Mouse (Mus musculus) ES-E14 (cell line): ENCODE data around the gene Cxadr. TPM values are rescaled to one million over a fixed set of nuclear protein-coding genes. Genes with fewer than 3 reads are reported as not detected.

Experiments
- DNase-seq: peaks from one replicate; pipeline ENCODE4 v3.0.0-alpha.2; 2013; ENCODE audit warnings: low read depth, low spot score
- H3K27ac ChIP-seq: 2 replicates; pipeline ENCODE4 v1.5.1; 2012; ENCODE audit warnings: low read depth, mild to moderate bottlenecking, low read length, moderate library complexity, mixed read lengths; ENCODE audit not compliant: poor library complexity, insufficient read depth, severe bottlenecking
- H3K36me3 ChIP-seq: 2 replicates; pipeline ENCODE4 v1.6.1; 2012; ENCODE audit warnings: mild to moderate bottlenecking, low read length, moderate library complexity, mixed read lengths; ENCODE audit not compliant: control insufficient read depth, poor library complexity, insufficient read depth, severe bottlenecking
- H3K4me1 ChIP-seq, 2 experiments: fragments of 150-350 bp in 1 of 2; sonication (generic) in 1 of 2; 2 replicates each; pipeline ENCODE4 v1.6.1; 2012; ENCODE audit warnings: low read length in 2 of 2, mild to moderate bottlenecking in 1 of 2, mixed read lengths in 1 of 2; ENCODE audit not compliant: control insufficient read depth in 2 of 2, insufficient read depth in 2 of 2, poor library complexity in 1 of 2
- H3K4me3 ChIP-seq, 2 experiments: fragments of 150-350 bp in 1 of 2; sonication (generic) in 1 of 2; 2 replicates each; pipeline ENCODE4 v1.5.1; 2012; ENCODE audit warnings: low read length in 2 of 2, low read depth in 1 of 2, mild to moderate bottlenecking in 1 of 2, mixed read lengths in 1 of 2; ENCODE audit not compliant: insufficient read depth in 1 of 2, poor library complexity in 1 of 2, severe bottlenecking in 1 of 2
- H3K9ac ChIP-seq: 2 replicates; pipeline ENCODE4 v1.6.1; 2012; ENCODE audit warnings: low read depth, mild to moderate bottlenecking, low read length, mixed read lengths; ENCODE audit not compliant: poor library complexity, insufficient read depth, severe bottlenecking
- H3K9me3 ChIP-seq: fragments of 150-350 bp; sonication (generic); 2 replicates; pipeline ENCODE4 v1.6.1; 2012; ENCODE audit warnings: low read depth, mild to moderate bottlenecking, low read length; ENCODE audit not compliant: control insufficient read depth, insufficient read depth
- CHD2 ChIP-seq: IDR thresholded peaks from 2 replicates; pipeline ENCODE4 v1.6.1; 2014; ENCODE audit warnings: mild to moderate bottlenecking, low read depth, low read length, inconsistent platforms
- HCFC1 ChIP-seq: IDR thresholded peaks from 2 replicates; pipeline ENCODE4 v1.6.1; 2012; ENCODE audit warnings: low read length, inconsistent platforms, borderline replicate concordance; ENCODE audit not compliant: insufficient read depth
- MAFK ChIP-seq: IDR thresholded peaks from 2 replicates; pipeline ENCODE4 v1.6.1; 2014; ENCODE audit warnings: mild to moderate bottlenecking, low read depth, low read length, inconsistent platforms; ENCODE audit not compliant: insufficient read depth
- ZC3H11A ChIP-seq: IDR thresholded peaks from 2 replicates; pipeline ENCODE4 v1.6.1; 2012; ENCODE audit warnings: low read depth, mild to moderate bottlenecking, inconsistent platforms, low read length, borderline replicate concordance
- ZNF384 ChIP-seq: IDR thresholded peaks from 2 replicates; pipeline ENCODE4 v1.6.1; 2012; ENCODE audit warnings: low read depth, low read length, inconsistent platforms
- in situ Hi-C, 2 experiments: fragments of 600-800 bp; cut with MboI; formaldehyde crosslinking; loops; one replicate each; pipeline ENCODE4 v1.15.1; 2025; ENCODE audit warnings: low sequenced_read_pairs in 2 of 2, inconsistent platforms in 1 of 2; ENCODE audit not compliant: unreplicated experiment in 2 of 2
- total RNA-seq: library from RNA; depleted of rRNA; stranded (reverse); fragments of 300-350 nt; gene quantifications from 2 replicates; pipeline ENCODE4 v1.2.3, GENCODE M21; 2012

Gene Cxadr
- total RNA-seq, 1 experiment, result 31.0 TPM

DNA sequence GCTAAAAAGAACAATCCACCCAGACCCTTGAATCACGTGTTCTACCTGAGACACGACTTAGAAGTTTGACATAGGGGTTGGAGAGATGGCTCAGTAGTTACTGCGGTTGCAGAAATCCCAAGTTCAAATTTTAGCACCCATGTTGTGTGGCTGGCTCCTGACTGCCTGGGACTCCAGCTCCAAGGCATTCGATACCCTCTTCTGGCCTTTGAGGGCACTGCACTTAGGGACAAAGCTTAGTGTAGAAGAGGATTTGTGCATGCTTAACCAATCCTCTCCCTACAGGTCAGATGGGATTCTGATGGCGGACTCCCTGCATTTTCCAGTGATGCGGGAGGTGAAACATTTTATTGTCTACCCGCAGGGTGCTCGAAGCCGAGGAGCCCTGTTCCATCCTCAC is 15.6 kb downstream of the Cxadr start:
- DNase-seq, result peak; percentile 56
- TF ChIP-seq ZC3H11A, result peak; percentile 78; the same call in 1 of the 2 replicates
- no peak for TF ChIP-seq MAFK
- no peak for TF ChIP-seq ZNF384
- TF ChIP-seq HCFC1, result no peak
- Histone ChIP-seq H3K4me3 (no peak overlapping the region), H3K27ac (no peak overlapping the region), H3K9ac (no peak overlapping the region), H3K36me3 (no peaks in the 10 kb centered on the region), H3K9me3 (no peaks in the 10 kb centered on the region), H3K4me1 (peaks cover 0 to 3% of the 10 kb centered on the region in 2 experiments; a peak in 2 of 4 replicates)
- in situ Hi-C loops, result no loop called here

- Histone ChIP-seq H3K4me3 (no peak overlapping the region), H3K4me1 (peaks cover 0 to 3% of the 10 kb centered on the region in 2 experiments; a peak in 2 of 4 replicates), H3K9me3 (no peaks in the 10 kb centered on the region), H3K9ac (no peak overlapping the region), H3K36me3 (no peaks in the 10 kb centered on the region), H3K27ac (no peak overlapping the region)
- in situ Hi-C loops, result no loop called here
- DNase-seq, result no peak
- TF ChIP-seq HCFC1 (no peak), ZNF384 (no peak), MAFK (no peak), CHD2 (no peak), ZC3H11A (no peak)
These were observed 16.7 kb downstream of the Cxadr start for GRCm38 (mm10) chr16:78317960-78318359.

DNA sequence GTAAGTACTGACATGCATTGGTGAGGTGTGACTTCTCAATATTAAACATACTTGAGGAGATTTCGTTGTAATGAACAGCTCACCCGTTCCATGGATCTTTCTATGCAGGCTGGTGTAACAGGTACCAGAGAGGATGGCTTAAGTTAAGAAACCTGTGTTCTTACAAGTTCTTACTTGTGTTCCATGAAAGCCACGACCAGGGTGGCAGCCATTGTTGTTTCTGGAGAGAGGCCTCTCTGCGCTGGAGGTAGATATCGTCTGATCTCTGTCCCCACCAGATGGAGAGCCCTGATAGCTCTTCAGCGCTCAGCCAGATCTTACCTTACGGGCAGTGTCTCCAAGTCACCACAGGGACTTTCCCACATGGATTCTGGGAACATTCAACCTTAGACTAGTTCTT is 18.4 kb downstream of the Cxadr start:
- Histone ChIP-seq H3K9ac (no peak overlapping the region), H3K4me3 (no peak overlapping the region), H3K9me3 (no peaks in the 10 kb centered on the region), H3K27ac (no peak overlapping the region), H3K36me3 (no peaks in the 10 kb centered on the region), H3K4me1 (peaks cover 0 to under 1% of the 10 kb centered on the region in 2 experiments; a peak in 1 of 4 replicates)
- no peak for DNase-seq
- in situ Hi-C loops, result no loop called here
- TF ChIP-seq HCFC1, result no peak
- no peak for TF ChIP-seq ZNF384
- TF ChIP-seq CHD2, result no peak

DNA sequence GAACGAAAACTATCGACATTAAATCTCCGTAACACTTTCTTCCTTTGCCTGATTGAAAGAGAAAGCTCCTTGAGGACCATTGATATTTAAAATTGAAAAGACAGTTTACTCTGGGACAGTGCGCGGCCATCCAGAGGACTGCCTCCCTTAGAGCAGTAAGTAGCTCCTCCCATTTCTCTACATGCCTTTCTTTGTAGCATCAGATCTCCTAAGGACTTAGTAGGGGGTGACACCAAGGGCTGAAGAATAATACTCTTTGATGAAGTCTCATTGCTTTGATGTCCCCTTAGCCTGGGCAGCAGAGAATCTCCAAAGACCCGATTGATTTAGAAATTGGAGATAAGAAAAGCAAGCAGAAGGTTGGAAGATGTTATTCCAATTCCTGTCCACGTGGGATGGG is 20.3 kb downstream of the Cxadr start:
- H3K4me1 ChIP-seq, result no peaks in the 10 kb centered on the region
- no peaks in the 10 kb centered on the region for H3K9me3 ChIP-seq
- H3K4me3 ChIP-seq, result no peak overlapping the region
- in situ Hi-C loops, result no loop called here
- no peak overlapping the region for H3K27ac ChIP-seq
- no peak overlapping the region for H3K9ac ChIP-seq
- TF ChIP-seq MAFK, result no peak
- TF ChIP-seq CHD2, result no peak
- TF ChIP-seq HCFC1, result no peak
- TF ChIP-seq ZC3H11A, result no peak
- no peak for TF ChIP-seq ZNF384
- peaks cover 2% of the 10 kb centered on the region; the same call in 1 of the 2 replicates for H3K36me3 ChIP-seq
- no peak for DNase-seq

- DNase-seq, result no peak
- no peak overlapping the region for H3K27ac ChIP-seq
These were observed 20.9 kb downstream of the Cxadr start for GRCm38 (mm10) chr16:78322140-78322539.

More at GRCm38 (mm10) chr16:78322140-78322539, 20.9 kb downstream of the Cxadr start:
- peaks cover 3% of the 10 kb centered on the region; the same call in 1 of the 2 replicates for H3K36me3 ChIP-seq
- no peak overlapping the region for H3K4me3 ChIP-seq
- no peaks in the 10 kb centered on the region for H3K9me3 ChIP-seq
- no peak overlapping the region for H3K9ac ChIP-seq
- H3K4me1 ChIP-seq, result no peaks in the 10 kb centered on the region
- in situ Hi-C loops, result no loop called here
- TF ChIP-seq ZC3H11A (no peak), MAFK (no peak), HCFC1 (no peak), CHD2 (no peak), ZNF384 (no peak)
